Comparison of ENCODE assay signal across 29 mouse cellular contexts in the genomic region with DNA sequence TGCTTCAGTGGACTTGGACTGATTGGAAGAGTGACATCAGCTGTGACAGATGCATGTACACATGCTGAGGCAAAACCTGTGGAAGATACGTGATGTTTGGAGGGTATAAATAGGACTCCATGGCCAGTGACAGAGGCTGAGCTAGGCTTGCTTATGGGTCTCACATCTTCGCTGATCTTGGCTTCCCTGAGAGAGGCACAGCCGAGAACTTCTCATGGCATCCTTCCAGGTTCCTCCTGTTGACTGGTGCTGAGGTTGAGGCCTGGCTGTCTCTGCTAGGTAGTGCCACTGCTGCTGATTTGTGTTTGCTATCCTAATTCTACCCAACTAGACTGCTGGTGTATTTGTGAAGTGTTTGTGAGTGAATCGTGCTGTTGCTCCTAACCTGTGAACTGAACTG. TPM values are rescaled to one million over a fixed set of nuclear protein-coding genes. Genes with fewer than 3 reads are reported as not detected.
"Had no signal": no experiment of that assay in that cellular context is flagged by ENCODE, and none has a peak within 500 bp of the region (broad histone marks: within the 10 kb centered on the region; RNA-seq: fewer than 3 reads in every experiment).

No protein-coding gene starts in this region.

- ATAC-seq: forebrain, embryonic 13.5 days; forebrain, embryonic 14.5 days; forebrain, embryonic 15.5 days; forebrain, embryonic 16.5 days; forebrain, postnatal 0 days had no signal

- H3K9me3 ChIP-seq: embryonic facial prominence, embryonic 10.5 days; embryonic facial prominence, embryonic 12.5 days; embryonic facial prominence, embryonic 13.5 days; embryonic facial prominence, embryonic 15.5 days; forebrain, embryonic 10.5 days; forebrain, embryonic 12.5 days; forebrain, embryonic 13.5 days; forebrain, embryonic 15.5 days had no signal

- H3K4me3 ChIP-seq: embryonic facial prominence, embryonic 10.5 days; embryonic facial prominence, embryonic 12.5 days; embryonic facial prominence, embryonic 13.5 days; embryonic facial prominence, embryonic 15.5 days; erythroblast, embryonic 14.5 days; forebrain, embryonic 10.5 days; forebrain, embryonic 12.5 days; forebrain, embryonic 13.5 days; forebrain, embryonic 15.5 days; gastrocnemius, adult 2 months had no signal

- H3K4me2 ChIP-seq: embryonic facial prominence, embryonic 12.5 days; embryonic facial prominence, embryonic 13.5 days; embryonic facial prominence, embryonic 15.5 days; forebrain, embryonic 12.5 days; forebrain, embryonic 13.5 days; forebrain, embryonic 15.5 days had no signal

- H3K27ac ChIP-seq: embryonic facial prominence, embryonic 10.5 days; embryonic facial prominence, embryonic 12.5 days; embryonic facial prominence, embryonic 13.5 days; embryonic facial prominence, embryonic 15.5 days; forebrain, embryonic 10.5 days; forebrain, embryonic 12.5 days; forebrain, embryonic 13.5 days; forebrain, embryonic 15.5 days; gastrocnemius, adult 2 months had no signal

- H3K27me3 ChIP-seq: embryonic facial prominence, embryonic 12.5 days; embryonic facial prominence, embryonic 13.5 days; embryonic facial prominence, embryonic 15.5 days; forebrain, embryonic 12.5 days; forebrain, embryonic 13.5 days; forebrain, embryonic 15.5 days had no signal

- DNase-seq: cerebellum, adult 2 months; cerebellum, adult 8-10 months; cerebellum, adult 9-10 months; cerebellum, adult 9-11 months; cerebellum, postnatal 10 days; cerebellum, postnatal 14 days; cerebellum, postnatal 25 days; cerebellum, postnatal 36 days; embryo, embryonic 11 days; forebrain, postnatal 0 days; gastrocnemius, adult 2 months; gastrocnemius, postnatal 10 days; gastrocnemius, postnatal 14 days; gastrocnemius, postnatal 25 days; gastrocnemius, postnatal 36 days had no signal

- H3K36me3 ChIP-seq: embryonic facial prominence, embryonic 10.5 days; embryonic facial prominence, embryonic 12.5 days; embryonic facial prominence, embryonic 13.5 days; embryonic facial prominence, embryonic 15.5 days; forebrain, embryonic 10.5 days; forebrain, embryonic 12.5 days; forebrain, embryonic 15.5 days had no signal

- H3K4me1 ChIP-seq: embryonic facial prominence, embryonic 10.5 days; embryonic facial prominence, embryonic 12.5 days; forebrain, embryonic 10.5 days; forebrain, embryonic 12.5 days; forebrain, embryonic 13.5 days; forebrain, embryonic 15.5 days had no signal

- H3K9ac ChIP-seq: embryonic facial prominence, embryonic 12.5 days; embryonic facial prominence, embryonic 13.5 days; embryonic facial prominence, embryonic 15.5 days; forebrain, embryonic 12.5 days; forebrain, embryonic 13.5 days; forebrain, embryonic 15.5 days; forebrain, postnatal 0 days had no signal

RNA-seq across cellular contexts. Expression of a gene that starts 35.7 kb away (rescaled TPM):
- total RNA-seq: common myeloid progenitor, adult 5-6 weeks; gastrocnemius, adult 18-20 months; gastrocnemius, adult 2 months; gastrocnemius, adult 8-10 months; gastrocnemius, postnatal 25 days; gastrocnemius, postnatal 36 days had no signal
- polyA plus RNA-seq: erythroblast, embryonic 14.5 days had no signal
